Mouse (Mus musculus) hindbrain, embryonic 10.5 days (tissue): ENCODE results near the gene Plpp3. TPM values are rescaled to one million over a fixed set of nuclear protein-coding genes. Genes with fewer than 3 reads are reported as not detected.

Experiments
- DNase-seq: peaks from one replicate; pipeline ENCODE4 v3.0.0-alpha.2; 2017; ENCODE audit warnings: low spot score
- H3K27ac ChIP-seq: fragments of 300-500 bp; sonication (generic); 2 replicates; pipeline ENCODE4 v1.5.1; 2016; ENCODE audit warnings: mild to moderate bottlenecking, moderate library complexity
- H3K27me3 ChIP-seq: fragments of 300-500 bp; sonication (generic); 2 replicates; pipeline ENCODE4 v1.6.1; 2016; ENCODE audit warnings: mild to moderate bottlenecking; ENCODE audit not compliant: poor library complexity, insufficient read depth, severe bottlenecking
- H3K36me3 ChIP-seq: fragments of 300-500 bp; sonication (generic); 2 replicates; pipeline ENCODE4 v1.6.1; 2016; ENCODE audit warnings: mild to moderate bottlenecking, moderate library complexity
- H3K4me1 ChIP-seq: fragments of 300-500 bp; sonication (generic); replicated peaks from 2 replicates; pipeline ENCODE4 v1.6.1; 2016; ENCODE audit warnings: mild to moderate bottlenecking
- H3K4me3 ChIP-seq: fragments of 300-500 bp; sonication (generic); 2 replicates; pipeline ENCODE4 v1.5.1; 2016; ENCODE audit warnings: mild to moderate bottlenecking, moderate library complexity
- H3K9me3 ChIP-seq: fragments of 300-500 bp; sonication (generic); 2 replicates; pipeline ENCODE4 v1.6.1; 2016; ENCODE audit warnings: mild to moderate bottlenecking, moderate library complexity
- WGBS: fragments of 180-500 bp; shearing (Covaris S2); methylation state at CpG from one replicate; pipeline ENCODE4 v1.1.7; 2016; 5-methylcytosine and 5-hydroxymethylcytosine counted together
- polyA plus RNA-seq: library from polyadenylated mRNA; unstranded; fragments of >200 nt; fragmentation: Nextera tagmentation; extraction: Ambion mirVana; gene quantifications from 2 replicates; pipeline ENCODE4 v1.2.1, GENCODE M21; 2016

The Plpp3 gene
- polyA plus RNA-seq, 1 experiment from 2014 or later: 63.8 TPM

DNA sequence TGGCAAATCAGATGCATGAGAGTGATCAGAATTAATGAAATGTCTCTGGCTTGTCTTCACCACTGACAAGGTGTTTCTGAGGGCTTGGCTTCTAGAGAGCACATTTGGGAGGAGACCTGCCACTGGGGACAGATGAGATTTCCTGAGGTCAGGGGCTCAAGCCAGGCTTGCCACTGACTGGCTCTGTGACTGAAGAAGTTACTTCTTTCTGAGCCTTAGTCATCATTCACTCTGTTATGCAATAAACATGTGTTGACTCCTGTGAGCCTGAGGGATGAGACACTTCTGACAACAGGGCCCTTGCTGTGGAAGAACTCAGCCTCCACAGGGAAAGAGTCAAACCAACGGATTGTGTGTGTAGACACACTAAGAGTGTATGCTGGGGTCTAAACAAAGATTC, 91.0 kb downstream of the Plpp3 start:
- H3K36me3 ChIP-seq: no peaks in the 10 kb centered on the region
- no peak for DNase-seq
- peaks cover 26% of the 10 kb centered on the region for H3K27me3 ChIP-seq
- no peak overlapping the region for H3K4me3 ChIP-seq
- peaks cover 17% of the 10 kb centered on the region for H3K4me1 ChIP-seq
- H3K9me3 ChIP-seq: no peaks in the 10 kb centered on the region
- WGBS: 75% methylated on average over 1 of the region's 1 CpGs
- no peak overlapping the region for H3K27ac ChIP-seq

DNA sequence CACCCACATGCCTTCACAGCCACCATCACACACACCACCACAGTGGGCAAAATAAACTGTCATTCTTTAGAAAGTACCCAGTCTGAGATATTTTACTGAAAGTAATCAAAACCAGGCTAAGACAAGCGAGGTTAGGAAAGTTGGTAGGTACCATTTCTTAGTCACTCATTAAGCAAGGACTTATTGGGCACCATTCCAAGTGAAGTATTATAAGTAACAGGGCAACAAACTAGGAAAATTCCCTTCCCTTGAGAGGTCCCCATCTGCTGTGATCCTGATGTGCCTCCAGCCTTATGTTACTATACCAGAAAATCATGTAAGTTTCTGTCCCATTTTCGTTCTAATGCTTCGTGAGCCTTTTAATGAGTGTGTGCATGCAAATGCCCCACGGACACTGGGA, 92.1 kb downstream of the Plpp3 start:
- DNase-seq: no peak
- no peaks in the 10 kb centered on the region for H3K36me3 ChIP-seq
- WGBS: 89% methylated on average over 4 of the region's 4 CpGs

DNA sequence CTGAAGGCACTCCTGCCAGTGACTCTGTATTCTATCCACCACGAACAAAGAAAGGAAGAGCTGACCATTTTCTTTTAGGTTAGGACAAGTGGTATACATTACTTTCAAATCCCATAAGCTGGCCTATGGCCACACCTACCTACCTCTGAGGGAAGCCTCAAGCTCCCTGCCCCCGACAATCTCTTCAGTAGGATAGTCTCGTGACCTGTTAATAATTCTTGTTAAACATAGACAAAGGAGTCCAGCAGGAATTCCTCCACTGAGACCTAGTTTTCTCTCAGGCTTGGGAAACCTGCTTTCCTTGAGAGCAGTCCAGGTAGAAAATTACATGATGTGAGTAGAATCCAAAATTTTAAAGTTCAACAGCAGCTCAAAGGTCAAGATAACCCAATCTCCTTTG, 93.8 kb downstream of the Plpp3 start:
- DNase-seq: no peak
- Histone ChIP-seq H3K27me3 (0 out of 2 replicates have a peak, but pooled peaks cover 10% of the 10 kb centered on the region), H3K36me3 (no peaks in the 10 kb centered on the region), H3K27ac (no peak overlapping the region), H3K9me3 (no peaks in the 10 kb centered on the region), H3K4me1 (peaks cover 5% of the 10 kb centered on the region), H3K4me3 (no peak overlapping the region)
- WGBS: 79% methylated on average over 3 of the region's 3 CpGs

More for the DNA sequence above, 92.1 kb downstream of the Plpp3 start:
- no peaks in the 10 kb centered on the region for H3K9me3 ChIP-seq
- H3K27me3 ChIP-seq: peaks cover 18% of the 10 kb centered on the region
- no peak overlapping the region for H3K27ac ChIP-seq
- no peak overlapping the region for H3K4me3 ChIP-seq
- peaks cover 17% of the 10 kb centered on the region for H3K4me1 ChIP-seq

DNA sequence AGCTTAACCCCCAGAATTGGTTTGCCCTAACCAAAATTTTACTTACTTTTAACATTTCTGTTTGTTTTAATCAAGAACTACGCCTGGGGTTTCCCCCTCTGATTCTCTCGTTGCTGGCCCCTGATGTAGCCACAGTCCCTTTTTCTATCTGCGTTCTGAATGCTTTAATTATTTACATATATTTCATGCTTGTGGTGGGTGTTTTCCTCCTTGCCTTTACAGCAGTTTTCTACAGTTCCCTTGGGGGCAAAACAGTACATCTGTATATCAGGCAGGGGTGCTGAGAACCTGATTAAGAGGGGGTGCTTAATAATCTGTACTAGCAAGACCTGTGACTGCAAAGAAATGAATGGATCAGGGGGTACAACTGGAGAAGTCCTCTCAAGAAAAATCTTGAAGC, 94.9 kb downstream of the Plpp3 start:
- H3K9me3 ChIP-seq: no peaks in the 10 kb centered on the region
- 0 out of 2 replicates have a peak, but pooled peaks cover under 1% of the 10 kb centered on the region for H3K27me3 ChIP-seq
- no peak for DNase-seq
- H3K4me3 ChIP-seq: no peak overlapping the region
- 75% methylated on average over 3 of the region's 3 CpGs for WGBS
- no peaks in the 10 kb centered on the region for H3K36me3 ChIP-seq
- no peaks in the 10 kb centered on the region for H3K4me1 ChIP-seq
- no peak overlapping the region for H3K27ac ChIP-seq

DNA sequence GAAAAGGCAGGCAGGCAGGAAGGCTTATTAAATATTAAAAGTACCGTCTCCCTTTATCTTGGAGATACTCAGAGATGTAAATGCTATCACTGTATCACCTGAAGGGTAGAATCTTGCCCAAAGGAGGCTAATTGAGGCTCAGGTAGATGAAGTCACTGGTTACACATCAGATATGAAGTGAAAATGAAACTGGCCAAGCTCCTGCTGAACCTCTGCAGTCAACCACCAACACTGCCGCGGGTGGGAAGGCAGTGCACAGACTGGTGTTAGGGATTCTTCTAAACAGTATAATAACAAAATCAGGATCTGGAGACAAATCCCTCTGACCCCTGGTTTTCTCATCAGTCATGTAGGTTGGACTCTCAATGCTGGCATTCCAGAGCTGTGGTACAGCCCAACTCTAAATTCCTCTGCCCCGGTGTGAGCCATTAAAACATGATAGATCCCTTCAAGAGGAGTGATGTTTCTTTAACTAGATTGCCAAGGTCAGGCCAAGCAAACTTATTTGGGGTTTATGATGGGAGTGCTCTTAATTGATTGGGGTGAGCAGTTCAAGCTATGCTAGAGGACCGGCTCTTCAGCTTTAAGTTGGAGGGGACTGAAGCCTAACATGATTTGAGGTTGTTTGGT, 95.5 kb downstream of the Plpp3 start:
- 78% methylated on average over 5 of the region's 5 CpGs for WGBS
- Histone ChIP-seq H3K27me3 (no peaks in the 10 kb centered on the region), H3K4me1 (no peaks in the 10 kb centered on the region), H3K4me3 (no peak overlapping the region), H3K27ac (no peak overlapping the region), H3K9me3 (no peaks in the 10 kb centered on the region), H3K36me3 (no peaks in the 10 kb centered on the region)
- no peak for DNase-seq

DNA sequence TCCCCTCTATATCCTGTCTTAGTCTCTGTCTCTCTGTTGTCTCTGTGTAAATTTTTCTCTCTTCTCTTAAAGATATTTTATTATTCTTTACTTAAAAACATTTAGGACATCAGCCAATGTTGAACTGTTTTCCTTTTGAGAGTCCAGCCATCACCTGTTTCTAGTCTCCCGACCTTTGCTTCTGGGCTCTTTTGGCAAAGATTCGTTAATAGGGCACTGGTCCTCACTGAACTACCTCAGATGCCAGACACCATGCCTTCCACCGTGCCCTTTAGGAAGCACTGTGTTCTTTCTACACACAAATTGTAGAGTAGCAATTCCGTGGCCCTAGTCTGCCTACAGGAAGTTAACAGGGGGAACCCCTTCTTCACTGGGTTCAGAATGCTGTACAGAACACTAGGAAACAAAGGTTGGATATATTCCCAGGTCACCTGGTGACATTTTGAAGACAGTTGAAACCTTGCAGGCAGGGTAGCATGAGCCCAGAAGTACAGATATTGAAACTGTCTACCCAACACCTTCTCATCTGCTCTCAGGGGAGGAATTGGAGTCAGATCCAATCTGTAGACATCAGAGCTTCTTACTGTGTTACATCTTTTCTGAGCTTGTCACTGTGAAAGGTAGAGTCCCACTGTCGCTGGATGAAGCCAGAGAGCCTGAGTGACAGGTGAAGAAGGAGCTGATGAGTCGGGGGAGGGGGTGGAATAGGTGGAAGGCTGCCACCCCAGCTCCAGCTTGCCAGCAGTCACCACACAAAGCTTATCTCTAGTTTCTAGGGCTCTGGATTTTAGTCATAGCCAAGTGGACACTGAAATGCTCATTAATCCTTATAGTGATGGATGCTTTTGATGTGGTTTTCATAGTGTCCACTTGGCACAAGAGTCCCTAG, 96.5 kb downstream of the Plpp3 start:
- H3K4me1 ChIP-seq: no peaks in the 10 kb centered on the region
- H3K27ac ChIP-seq: no peak overlapping the region
- H3K36me3 ChIP-seq: no peaks in the 10 kb centered on the region
- H3K27me3 ChIP-seq: no peaks in the 10 kb centered on the region
- 79% methylated on average over 6 of the region's 6 CpGs for WGBS
- H3K9me3 ChIP-seq: no peaks in the 10 kb centered on the region
- H3K4me3 ChIP-seq: no peak overlapping the region
- no peak for DNase-seq

DNA sequence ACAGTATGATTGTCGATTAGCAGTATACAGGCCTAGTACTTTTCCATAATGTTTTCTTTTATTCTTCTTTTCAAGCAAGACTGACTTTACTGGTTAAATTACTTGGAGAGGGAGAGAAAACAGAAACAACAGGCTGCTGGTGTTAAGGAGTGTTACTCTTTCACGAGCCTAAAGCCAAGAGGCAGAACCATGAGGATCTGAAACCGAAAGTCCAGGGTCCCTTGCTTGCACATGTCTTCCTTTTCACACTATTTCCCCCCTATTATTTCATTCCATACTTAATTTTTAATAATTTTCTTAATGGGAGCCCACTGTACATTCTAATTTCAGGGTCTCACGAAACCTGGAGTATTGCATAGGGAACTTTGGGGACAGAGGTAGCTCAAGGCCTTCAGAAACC, 97.2 kb downstream of the Plpp3 start:
- H3K27me3 ChIP-seq: no peaks in the 10 kb centered on the region
- no peak for DNase-seq
- H3K9me3 ChIP-seq: no peaks in the 10 kb centered on the region
- H3K36me3 ChIP-seq: no peaks in the 10 kb centered on the region
- H3K27ac ChIP-seq: no peak overlapping the region
- WGBS: 92% methylated on average over 4 of the region's 4 CpGs
- H3K4me3 ChIP-seq: no peak overlapping the region
- H3K4me1 ChIP-seq: no peaks in the 10 kb centered on the region

DNA sequence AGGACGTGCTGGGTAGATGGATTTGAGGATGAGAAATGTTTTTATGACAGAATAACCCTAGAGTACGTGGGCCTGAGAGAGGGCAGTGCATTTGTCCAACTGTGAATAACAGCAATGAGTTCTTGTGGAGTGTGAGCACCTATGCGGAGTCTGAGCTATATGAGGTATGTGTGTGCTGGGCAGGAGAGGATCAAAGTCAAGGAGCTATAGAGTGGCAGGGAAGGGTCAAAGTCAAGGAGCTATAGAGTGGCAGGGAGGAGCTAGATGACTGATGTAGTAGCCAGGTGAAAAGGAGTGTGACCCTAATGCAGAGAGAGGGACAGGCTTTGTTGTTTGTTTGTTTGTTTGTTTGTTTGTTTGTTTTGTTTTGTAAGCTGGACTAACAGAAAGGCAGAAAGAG, 98.0 kb downstream of the Plpp3 start:
- Histone ChIP-seq H3K4me3 (no peak overlapping the region), H3K27ac (no peak overlapping the region), H3K9me3 (no peaks in the 10 kb centered on the region), H3K27me3 (no peaks in the 10 kb centered on the region), H3K36me3 (no peaks in the 10 kb centered on the region), H3K4me1 (no peaks in the 10 kb centered on the region)
- DNase-seq: no peak
- 88% methylated on average over 3 of the region's 3 CpGs for WGBS

DNA sequence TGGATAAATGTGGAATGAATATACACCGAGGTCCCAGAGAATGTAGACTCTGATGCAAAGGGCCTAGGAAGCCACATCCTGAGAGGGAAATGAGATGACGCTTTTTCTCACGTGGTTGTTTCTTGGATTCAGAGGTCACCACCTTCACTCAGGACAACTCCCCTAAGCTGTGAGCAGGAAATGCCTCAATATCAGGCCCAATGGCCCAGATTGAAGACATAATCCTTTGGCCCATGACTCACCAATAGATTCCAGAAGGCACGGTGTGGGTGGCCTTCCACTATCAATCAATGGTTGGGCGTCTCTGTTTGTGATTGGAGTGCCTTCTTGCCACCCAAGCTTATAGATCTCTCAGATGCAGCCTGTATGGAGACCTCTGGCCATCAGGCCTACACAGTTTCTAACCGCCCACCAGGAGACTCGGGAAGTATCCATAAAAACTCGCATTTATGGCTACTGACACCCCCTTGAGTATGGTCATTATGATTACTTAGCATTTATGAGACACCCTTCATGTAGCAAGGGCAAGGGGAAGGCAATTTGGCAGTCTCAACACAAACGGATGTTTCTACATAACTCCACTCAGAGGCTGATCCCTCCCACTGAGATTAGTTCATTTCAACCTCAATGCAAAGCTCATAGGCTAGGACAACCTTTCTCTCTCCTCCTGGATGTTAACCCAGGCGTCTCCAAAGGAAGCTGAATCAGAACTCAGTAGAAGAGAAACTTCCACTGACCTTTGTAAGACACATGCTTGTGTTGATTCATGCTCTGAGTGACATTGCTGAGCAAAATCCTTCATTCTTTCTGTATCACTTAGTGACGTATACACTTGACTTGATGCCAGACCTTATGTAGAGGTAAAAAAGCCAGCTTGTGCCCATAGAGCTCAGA, 100.8 kb downstream of the Plpp3 start:
- WGBS: 83% methylated on average over 11 of the region's 11 CpGs
- Histone ChIP-seq H3K4me1 (peaks cover 3% of the 10 kb centered on the region; the same call in 1 of the 2 replicates), H3K36me3 (no peaks in the 10 kb centered on the region), H3K27ac (no peak overlapping the region), H3K4me3 (no peak overlapping the region), H3K27me3 (no peaks in the 10 kb centered on the region), H3K9me3 (no peaks in the 10 kb centered on the region)
- no peak for DNase-seq

DNA sequence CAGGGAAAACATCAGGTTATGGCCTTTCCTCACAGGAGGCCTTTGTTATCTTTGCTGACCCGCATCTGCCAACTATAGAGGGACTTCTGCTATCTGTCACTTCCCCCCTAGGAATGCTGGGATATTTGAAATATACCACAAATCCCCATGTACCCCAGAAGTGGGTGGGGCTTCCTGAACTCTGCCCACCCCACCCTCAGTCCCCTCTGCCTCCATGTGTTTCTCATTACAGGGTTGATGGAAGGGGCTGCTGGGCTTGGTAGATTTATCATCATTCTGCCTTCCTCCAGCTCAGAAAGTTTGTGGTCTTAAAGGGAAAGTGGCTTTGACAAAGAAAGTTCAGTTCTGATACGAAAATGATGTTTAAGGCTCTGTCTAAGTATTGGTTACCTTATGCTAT, 103.2 kb downstream of the Plpp3 start:
- 75% methylated on average over 2 of the region's 2 CpGs for WGBS

DNA sequence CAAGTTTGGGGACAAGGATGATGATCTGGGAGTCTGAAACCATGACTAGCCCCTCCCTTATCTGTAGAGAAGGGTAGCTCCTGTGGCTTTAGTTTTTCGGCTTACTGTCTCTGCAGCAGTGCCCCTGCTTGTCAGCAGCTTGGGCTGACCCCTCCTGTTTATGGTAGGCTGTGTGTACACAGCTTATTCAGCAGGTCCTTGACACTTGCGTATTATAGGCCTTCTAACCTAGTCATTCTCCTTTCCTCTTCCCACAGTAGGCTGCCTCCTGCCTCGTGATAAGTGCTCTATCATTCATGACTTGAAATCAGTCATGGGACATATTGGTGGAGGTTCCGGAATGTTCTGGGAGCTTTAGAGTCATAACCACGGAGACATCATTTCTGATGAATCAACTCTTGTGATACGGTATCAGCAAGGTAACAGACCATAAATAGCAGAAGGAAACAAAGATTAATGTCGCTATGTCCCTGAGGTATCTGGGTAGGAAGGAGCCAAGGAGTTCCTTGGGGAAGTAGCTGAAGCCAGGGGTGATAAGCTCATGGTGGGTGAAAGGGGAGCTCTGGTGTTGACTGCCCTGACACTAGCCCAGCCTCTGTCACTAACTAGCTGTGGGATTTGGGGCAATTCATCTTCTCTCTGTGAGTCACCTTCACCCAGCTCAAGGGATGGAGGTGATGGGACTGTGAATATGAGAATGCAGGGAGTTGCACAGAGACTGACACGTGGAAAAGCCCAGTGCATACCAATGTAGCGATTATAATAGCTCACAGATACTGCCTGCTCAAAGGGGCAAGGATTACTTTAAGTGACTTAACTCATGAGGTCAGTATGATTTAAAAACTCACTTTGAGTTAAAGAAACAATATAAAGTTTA, 104.0 kb downstream of the Plpp3 start:
- Histone ChIP-seq H3K36me3 (no peaks in the 10 kb centered on the region), H3K4me1 (peaks cover 3% of the 10 kb centered on the region; the same call in 1 of the 2 replicates), H3K27me3 (no peaks in the 10 kb centered on the region), H3K4me3 (no peak overlapping the region), H3K27ac (no peak overlapping the region), H3K9me3 (no peaks in the 10 kb centered on the region)
- DNase-seq: no peak
- 84% methylated on average over 9 of the region's 9 CpGs for WGBS

More for the DNA sequence above, 103.2 kb downstream of the Plpp3 start:
- Histone ChIP-seq H3K4me3 (no peak overlapping the region), H3K36me3 (no peaks in the 10 kb centered on the region), H3K4me1 (peaks cover 3% of the 10 kb centered on the region; the same call in 1 of the 2 replicates), H3K9me3 (no peaks in the 10 kb centered on the region), H3K27me3 (no peaks in the 10 kb centered on the region), H3K27ac (no peak overlapping the region)
- peak; percentile 6 for DNase-seq

DNA sequence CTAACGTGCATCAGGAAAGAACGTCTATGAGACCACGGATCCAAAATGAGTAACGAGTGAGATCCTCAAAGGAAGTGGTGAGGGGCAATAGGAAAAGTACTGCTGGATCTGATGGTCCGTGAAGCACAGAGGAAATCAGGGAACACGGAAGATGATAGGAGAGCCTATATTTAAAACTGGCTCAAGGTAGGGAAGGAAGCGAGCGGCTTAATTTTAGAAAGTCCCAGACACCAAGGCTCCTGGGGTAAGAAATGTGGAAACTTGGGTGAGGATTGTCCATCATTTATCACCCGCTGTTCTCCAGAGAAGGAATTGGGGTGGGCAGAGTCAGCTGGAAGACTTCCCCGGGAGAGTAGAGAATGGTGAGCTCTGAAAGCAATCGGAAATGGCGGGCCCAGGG, 105.2 kb downstream of the Plpp3 start:
- H3K27ac ChIP-seq: no peak overlapping the region
- 88% methylated on average over 12 of the region's 12 CpGs for WGBS
- no peaks in the 10 kb centered on the region for H3K9me3 ChIP-seq
- peaks cover 3% of the 10 kb centered on the region; the same call in 1 of the 2 replicates for H3K4me1 ChIP-seq
- no peak overlapping the region for H3K4me3 ChIP-seq
- H3K27me3 ChIP-seq: no peaks in the 10 kb centered on the region
- no peaks in the 10 kb centered on the region for H3K36me3 ChIP-seq
- no peak for DNase-seq
